Mouse (Mus musculus) subcutaneous adipose tissue, adult 2 months (tissue): Measurements from ENCODE around the gene Klra7. TPM values are rescaled to one million over a fixed set of nuclear protein-coding genes. Genes with fewer than 3 reads are reported as not detected.

Experiments
- polyA plus RNA-seq: library from polyadenylated mRNA; depleted of rRNA; stranded (reverse); fragments of >200 nt; gene quantifications from 2 replicates; pipeline ENCODE4 v1.2.3, GENCODE M21; 2012; ENCODE audit warnings: low replicate concordance; rRNA removed

Klra7 gene
- polyA plus RNA-seq, result 0.26 and 1.5 TPM in 2 replicates

DNA sequence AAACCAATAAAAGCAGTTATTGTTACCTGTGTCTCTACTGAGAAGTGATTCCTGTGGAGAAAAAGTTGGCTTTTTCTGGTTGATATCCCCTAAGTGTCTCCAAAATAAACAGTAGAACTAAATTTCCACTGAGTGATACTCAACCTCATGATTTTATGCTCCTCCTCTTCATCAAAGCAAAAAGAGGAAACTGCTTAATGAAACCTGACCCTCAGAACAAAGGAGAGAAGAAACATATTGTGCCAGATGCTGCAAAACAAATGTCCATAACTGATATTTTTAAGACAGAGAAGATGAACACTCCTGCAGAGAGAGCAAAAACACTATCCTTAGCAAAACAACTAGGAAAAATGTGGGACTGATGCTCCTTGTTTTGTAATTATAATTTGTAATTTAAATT, at the start of gene Klra7:
Klra7 (minus strand) TSS at position 101 of the 400 bp plus-strand sequence.

DNA sequence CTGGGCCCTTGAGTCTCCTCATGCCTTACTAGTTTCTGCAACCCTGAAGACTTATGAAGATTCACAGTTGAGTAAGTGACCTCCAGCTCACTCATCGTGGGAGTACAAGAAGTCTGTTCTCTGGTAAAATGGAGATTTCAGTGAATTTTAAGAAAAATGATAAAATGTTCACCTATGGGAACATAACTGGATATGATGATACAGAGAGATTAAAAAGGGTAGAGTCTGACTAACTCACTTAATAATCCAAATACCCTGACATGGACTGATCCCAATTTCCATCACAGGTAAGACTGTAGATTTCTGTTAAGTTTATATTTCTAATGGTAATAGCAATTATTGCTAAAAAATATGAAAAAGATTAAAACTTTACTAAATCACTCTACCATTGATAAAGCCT, 48.7 kb upstream of the Klra7 start, which contains the start of gene Klra10:
Klra10 (minus strand) TSS at position 101 of the 400 bp plus-strand sequence.

GRCm38 (mm10) chr6:130193012-130193411, 40.1 kb downstream of the Klra7 start, which contains the start of gene Klra9:
Klra9 (minus strand) TSS chr6:130193112.

Other genes starting within 250 kb of the Klra7 start
- gene Klra6, start 206.4 kb downstream of the Klra7 start, polyA plus RNA-seq, result not detected in 2 replicates
- gene Klra4, start 166.1 kb downstream of the Klra7 start, polyA plus RNA-seq, result 0.41 TPM in 1 of 2 replicates, not detected in the other
- gene Klra8, start 103.4 kb downstream of the Klra7 start, polyA plus RNA-seq, result 0.26 and 0.40 TPM in 2 replicates
- gene Klra9, start 40.2 kb downstream of the Klra7 start, polyA plus RNA-seq, result 0.18 TPM in 1 of 2 replicates, not detected in the other
- gene Klra10, start 48.6 kb upstream of the Klra7 start, polyA plus RNA-seq, result not detected in 2 replicates
- 0.17 TPM in 1 of 2 replicates, not detected in the other for gene Klra3, start 104.3 kb upstream of the Klra7 start, polyA plus RNA-seq
- not detected in 2 replicates for gene Klra1, start 153.6 kb upstream of the Klra7 start, polyA plus RNA-seq